Mouse (Mus musculus) G1E (cell line): ENCODE measurements around the gene Dnajb8. TPM values are rescaled to one million over a fixed set of nuclear protein-coding genes. Genes with fewer than 3 reads are reported as not detected.

Experiments
- ATAC-seq: 2 replicates; pipeline ENCODE4 v1.8.0; 2016; ENCODE audit warnings: mild to moderate bottlenecking; ENCODE audit not compliant: insufficient number of reproducible peaks, poor library complexity, low FRiP score, severe bottlenecking; ENCODE audit errors: extremely low read depth
- DNase-seq: peaks from one replicate; pipeline ENCODE4 v3.0.0; 2012; ENCODE audit warnings: low spot score
- H3K27me3 ChIP-seq: 2 replicates; pipeline ENCODE4 v1.6.1; 2012; ENCODE audit warnings: mild to moderate bottlenecking, low read length, inconsistent platforms; ENCODE audit not compliant: insufficient read depth
- H3K36me3 ChIP-seq: replicated peaks from 2 replicates; pipeline ENCODE3; 2012; ENCODE audit warnings: mild to moderate bottlenecking, inconsistent platforms
- H3K4me1 ChIP-seq: 2 replicates; pipeline ENCODE4 v1.6.1; 2012; ENCODE audit warnings: low read depth, low read length, inconsistent platforms, mixed read lengths; ENCODE audit not compliant: insufficient read depth
- H3K4me3 ChIP-seq: 2 replicates; pipeline ENCODE4 v1.5.1; 2012; ENCODE audit warnings: low read depth, mild to moderate bottlenecking, inconsistent platforms, low read length, moderate library complexity, mixed read lengths
- H3K9me3 ChIP-seq: replicated peaks from 2 replicates; pipeline ENCODE4 v1.6.1; 2012; ENCODE audit warnings: inconsistent platforms
- CTCF ChIP-seq: IDR thresholded peaks from 2 replicates; pipeline ENCODE4 v1.5.1; 2012; ENCODE audit warnings: low read depth, low read length, inconsistent platforms, mixed read lengths
- GATA1 ChIP-seq: IDR thresholded peaks from 2 replicates; pipeline ENCODE4 v1.6.1; 2012; ENCODE audit warnings: borderline replicate concordance, low read length, inconsistent platforms, mixed read lengths
- GATA2 ChIP-seq: IDR thresholded peaks from 2 replicates; pipeline ENCODE4 v1.6.1; 2012; ENCODE audit warnings: low read depth, low read length, inconsistent platforms, borderline replicate concordance
- POLR2AphosphoS5 ChIP-seq: IDR thresholded peaks from 2 replicates; pipeline ENCODE4 v1.6.1; 2012; ENCODE audit warnings: low read depth, low read length, inconsistent platforms; ENCODE audit not compliant: insufficient replicate concordance
- TAL1 ChIP-seq: conservative IDR thresholded peaks from 2 replicates; pipeline ENCODE4 v1.6.1; 2012; ENCODE audit warnings: low read depth, low read length, inconsistent platforms, mixed read lengths
- polyA plus RNA-seq: library from polyadenylated mRNA; stranded (reverse); fragments of >175 nt; gene quantifications from 2 replicates; pipeline ENCODE4 v1.2.3, GENCODE M21; 2012
- total RNA-seq, 2 experiments: library from RNA; stranded (forward) in 1 of 2; stranded (reverse) in 1 of 2; fragments of 200-1000 nt in 1 of 2; fragments of >200 nt in 1 of 2; fragmentation: Nextera tagmentation in 1 of 2; gene quantifications; 2 replicates each; pipeline ENCODE4 v1.2.3; 2014 to 2017

Dnajb8 gene
- total and polyA plus RNA-seq, 3 experiments = 0.11 TPM; not detected in 2

- H3K4me3 ChIP-seq = no peak overlapping the region
- H3K4me1 ChIP-seq = peaks cover 74% of the 10 kb centered on the region
- DNase-seq = no peak
- ATAC-seq = no peak
- no peaks in the 10 kb centered on the region for H3K27me3 ChIP-seq
- TF ChIP-seq TAL1 (no peak), GATA1 (no peak), GATA2 (no peak), POLR2AphosphoS5 (no peak), CTCF (no peak)
- no peaks in the 10 kb centered on the region for H3K9me3 ChIP-seq
- H3K36me3 ChIP-seq = peaks cover 84% of the 10 kb centered on the region
These were observed 37.6 kb downstream of the Dnajb8 start for GRCm38 (mm10) chr6:88259621-88260020.

DNA sequence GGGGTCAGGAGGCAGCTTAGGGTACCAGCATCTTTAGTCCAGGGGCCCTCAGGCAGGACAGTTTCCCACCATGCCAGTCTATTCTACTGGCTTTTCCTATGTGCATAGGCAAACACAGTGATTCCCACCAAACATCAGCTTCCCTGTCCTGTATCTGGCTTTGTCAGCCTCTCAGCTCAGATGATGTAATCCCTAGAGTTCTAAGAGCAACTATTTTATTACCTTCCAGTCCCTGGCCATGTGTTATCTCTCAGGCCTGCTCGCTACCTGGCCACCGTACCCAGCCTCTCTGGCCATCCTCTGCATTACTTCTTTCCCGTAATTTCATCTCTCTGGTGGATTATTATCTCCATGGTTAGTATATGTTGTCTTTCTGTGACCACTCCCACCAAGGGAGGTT, 38.6 kb downstream of the Dnajb8 start:
- peaks cover 89% of the 10 kb centered on the region for H3K36me3 ChIP-seq
- no peaks in the 10 kb centered on the region for H3K27me3 ChIP-seq
- TF ChIP-seq GATA2 (no peak), CTCF (no peak), TAL1 (no peak), GATA1 (no peak), POLR2AphosphoS5 (no peak)
- peaks cover 70% of the 10 kb centered on the region for H3K4me1 ChIP-seq
- ATAC-seq (no peak), DNase-seq (no peak)
- H3K4me3 ChIP-seq = no peak overlapping the region
- H3K9me3 ChIP-seq = no peaks in the 10 kb centered on the region

- DNase-seq = no peak
- ATAC-seq = no peak
- H3K9me3 ChIP-seq = no peaks in the 10 kb centered on the region
- peaks cover 58% of the 10 kb centered on the region for H3K4me1 ChIP-seq
- no peak for TF ChIP-seq GATA1
- TF ChIP-seq TAL1 = no peak
- TF ChIP-seq CTCF = no peak
- TF ChIP-seq GATA2 = no peak
- TF ChIP-seq POLR2AphosphoS5 = no peak
- no peak overlapping the region for H3K4me3 ChIP-seq
- H3K27me3 ChIP-seq = no peaks in the 10 kb centered on the region
- H3K36me3 ChIP-seq = peaks cover 86% of the 10 kb centered on the region
These were observed 40.1 kb downstream of the Dnajb8 start for GRCm38 (mm10) chr6:88262160-88262559.

DNA sequence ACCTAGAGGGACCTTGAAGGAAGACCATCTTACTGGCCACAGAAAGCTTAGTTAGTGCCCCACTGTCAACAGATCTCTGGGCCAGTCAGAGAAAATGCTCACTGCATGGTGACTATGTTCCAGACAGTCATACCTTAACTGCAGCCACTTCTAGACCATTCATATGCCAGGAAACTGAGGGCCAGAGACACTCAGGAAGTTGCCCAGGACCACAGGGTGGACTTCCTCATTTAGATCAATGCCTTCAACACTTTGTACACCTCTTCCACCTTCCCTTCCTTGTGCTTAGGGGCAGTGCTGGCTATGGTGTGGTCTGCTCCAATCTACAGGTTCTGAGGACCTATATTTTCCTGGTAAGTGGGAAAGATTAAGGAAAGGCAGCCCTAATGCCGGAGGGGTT, 43.3 kb downstream of the Dnajb8 start:
- H3K4me3 ChIP-seq = no peak overlapping the region
- H3K36me3 ChIP-seq = peaks cover 87% of the 10 kb centered on the region
- DNase-seq (no peak), ATAC-seq (no peak)
- H3K4me1 ChIP-seq = peaks cover 37% of the 10 kb centered on the region
- H3K27me3 ChIP-seq = no peaks in the 10 kb centered on the region
- no peaks in the 10 kb centered on the region for H3K9me3 ChIP-seq
- TF ChIP-seq POLR2AphosphoS5 (no peak), TAL1 (no peak), GATA1 (no peak), CTCF (no peak), GATA2 (no peak)

- TF ChIP-seq TAL1 (no peak), GATA2 (no peak), GATA1 (no peak), POLR2AphosphoS5 (no peak), CTCF (no peak)
- no peaks in the 10 kb centered on the region for H3K9me3 ChIP-seq
- DNase-seq = no peak
- H3K4me3 ChIP-seq = no peak overlapping the region
- H3K27me3 ChIP-seq = no peaks in the 10 kb centered on the region
- H3K4me1 ChIP-seq = peaks cover 30% of the 10 kb centered on the region
- ATAC-seq = no peak
- H3K36me3 ChIP-seq = peaks cover 87% of the 10 kb centered on the region
These were observed 44.0 kb downstream of the Dnajb8 start for GRCm38 (mm10) chr6:88266055-88266454.

- H3K36me3 ChIP-seq = peaks cover 89% of the 10 kb centered on the region
- peaks cover 27% of the 10 kb centered on the region for H3K4me1 ChIP-seq
- ATAC-seq (no peak), DNase-seq (no peak)
- TF ChIP-seq GATA2 (no peak), TAL1 (no peak)
- no peaks in the 10 kb centered on the region for H3K9me3 ChIP-seq
- no peak overlapping the region for H3K4me3 ChIP-seq
- no peaks in the 10 kb centered on the region for H3K27me3 ChIP-seq
These were observed 45.0 kb downstream of the Dnajb8 start for GRCm38 (mm10) chr6:88267068-88267467.

GRCm38 (mm10) chr6:88267970-88268369, 45.9 kb downstream of the Dnajb8 start:
- no peaks in the 10 kb centered on the region for H3K9me3 ChIP-seq
- DNase-seq = no peak
- H3K4me3 ChIP-seq = no peak overlapping the region
- peaks cover 89% of the 10 kb centered on the region for H3K36me3 ChIP-seq
- no peak for ATAC-seq
- TF ChIP-seq POLR2AphosphoS5 = no peak
- no peak for TF ChIP-seq GATA1
- no peak for TF ChIP-seq TAL1
- no peak for TF ChIP-seq GATA2
- no peak for TF ChIP-seq CTCF
- no peaks in the 10 kb centered on the region for H3K27me3 ChIP-seq
- peaks cover 22% of the 10 kb centered on the region for H3K4me1 ChIP-seq
